13 mouse cellular contexts compared by ENCODE assay signal in the genomic region with DNA sequence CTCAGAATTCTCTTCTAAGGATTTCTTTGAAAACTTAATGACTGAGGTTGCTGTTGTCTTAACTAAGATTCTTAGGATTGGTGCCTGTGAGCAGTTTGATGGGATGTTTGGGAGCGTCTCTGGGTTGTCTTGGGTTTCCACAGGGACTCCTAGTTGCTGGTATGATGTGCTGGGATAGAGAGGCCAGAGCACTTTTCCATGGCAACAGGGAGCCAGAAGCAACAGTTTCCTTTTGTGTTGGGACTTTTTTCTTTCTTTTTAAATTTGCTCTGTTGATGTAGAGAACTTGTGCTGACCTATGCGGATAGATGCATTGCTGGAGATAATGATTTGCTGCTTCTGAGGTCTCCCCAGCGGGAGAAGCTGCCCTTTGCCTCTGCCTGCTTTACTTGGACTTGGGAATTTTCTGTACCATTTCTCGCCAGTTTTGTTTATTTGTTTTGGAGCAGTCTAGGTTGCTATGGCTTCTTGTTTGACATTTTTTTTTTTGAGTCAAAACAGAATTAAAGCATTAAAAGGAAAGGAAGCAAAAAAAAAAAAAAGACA. TPM values are rescaled to one million over a fixed set of nuclear protein-coding genes. Genes with fewer than 3 reads are reported as not detected.
DNase-seq lines count a peak whose midpoint lies in the region; ATAC-seq and TF ChIP-seq lines count a peak whose summit lies in the region.
"Had no signal": no experiment of that assay in that cellular context is flagged by ENCODE, and none has a peak within 500 bp of the region (broad histone marks: within the 10 kb centered on the region; RNA-seq: fewer than 3 reads in every experiment).

No protein-coding gene starts in this region.

- no peak overlapping the region for H3K9ac ChIP-seq in lung, postnatal 0 days (replicated peaks; ENCODE audit: low read depth)
- no peak overlapping the region for H3K9ac ChIP-seq in hindbrain, embryonic 14.5 days
- no peak overlapping the region for H3K9ac ChIP-seq in heart, embryonic 12.5 days
- H3K9ac ChIP-seq: liver, embryonic 12.5 days had no signal

- H3K27ac ChIP-seq in lung, postnatal 0 days (ENCODE audit: low read length): no peak overlapping the region
- no peak overlapping the region; the same call in 1 of the 2 replicates for H3K27ac ChIP-seq in hindbrain, embryonic 14.5 days
- H3K27ac ChIP-seq in heart, embryonic 12.5 days (ENCODE audit: poor library complexity, severe bottlenecking): no peak overlapping the region
- H3K27ac ChIP-seq: liver, embryonic 12.5 days had no signal

- WGBS in lung, postnatal 0 days: 46% methylated on average over 4 of the region's 4 CpGs
- WGBS in hindbrain, embryonic 14.5 days: 32% methylated on average over 4 of the region's 4 CpGs
- 54% methylated on average over 4 of the region's 4 CpGs for WGBS in heart, embryonic 12.5 days

- TF ChIP-seq EP300 in lung, postnatal 0 days (IDR thresholded peaks at IDR 0.05): no peak

- ATAC-seq in lung, postnatal 0 days: peak; percentile 50
- no peak for ATAC-seq in hindbrain, embryonic 14.5 days (ENCODE audit: low FRiP score)
- ATAC-seq in heart, embryonic 12.5 days (ENCODE audit: insufficient number of reproducible peaks, low FRiP score): no peak
- ATAC-seq: liver, embryonic 12.5 days had no signal

- no peaks in the 10 kb centered on the region for H3K9me3 ChIP-seq in lung, postnatal 0 days (ENCODE audit: low read length)
- no peaks in the 10 kb centered on the region for H3K9me3 ChIP-seq in hindbrain, embryonic 14.5 days (ENCODE audit: control insufficient read depth, low read length)
- H3K9me3 ChIP-seq in heart, embryonic 12.5 days (replicated peaks): no peaks in the 10 kb centered on the region
- H3K9me3 ChIP-seq: liver, embryonic 12.5 days had no signal

- H3K27me3 ChIP-seq in lung, postnatal 0 days (replicated peaks; ENCODE audit: insufficient read depth, low read length): no peaks in the 10 kb centered on the region
- H3K27me3 ChIP-seq in hindbrain, embryonic 14.5 days (ENCODE audit: control insufficient read depth, insufficient read depth, low read length): no peaks in the 10 kb centered on the region
- peaks cover 8% of the 10 kb centered on the region; the same call in 1 of the 2 replicates for H3K27me3 ChIP-seq in heart, embryonic 12.5 days (replicated peaks)

- H3K4me2 ChIP-seq in lung, postnatal 0 days (replicated peaks; ENCODE audit: low read depth, low read length): no peak overlapping the region
- peak overlapping the region; percentile 42 for H3K4me2 ChIP-seq in hindbrain, embryonic 14.5 days (replicated peaks)
- no peak overlapping the region for H3K4me2 ChIP-seq in heart, embryonic 12.5 days
- H3K4me2 ChIP-seq: liver, embryonic 12.5 days had no signal

- H3K36me3 ChIP-seq in lung, postnatal 0 days (ENCODE audit: insufficient read depth, low read length): no peaks in the 10 kb centered on the region
- no peaks in the 10 kb centered on the region for H3K36me3 ChIP-seq in hindbrain, embryonic 14.5 days (replicated peaks; ENCODE audit: control insufficient read depth, insufficient read depth)
- H3K36me3 ChIP-seq in heart, embryonic 12.5 days: no peaks in the 10 kb centered on the region
- H3K36me3 ChIP-seq: liver, embryonic 12.5 days had no signal

- no peaks in the 10 kb centered on the region for H3K4me1 ChIP-seq in lung, postnatal 0 days (ENCODE audit: insufficient read depth, low read depth, low read length)
- peaks cover 5% of the 10 kb centered on the region; the same call in 1 of the 2 replicates for H3K4me1 ChIP-seq in hindbrain, embryonic 14.5 days (replicated peaks; ENCODE audit: control insufficient read depth, insufficient read depth, low read length)
- H3K4me1 ChIP-seq in heart, embryonic 12.5 days (replicated peaks): no peaks in the 10 kb centered on the region
- H3K4me1 ChIP-seq: liver, embryonic 12.5 days had no signal

- TF ChIP-seq CTCF in lung, postnatal 0 days (IDR thresholded peaks at IDR 0.05): no peak

- DNase-seq in lung, postnatal 0 days (ENCODE audit: low spot score): peak; percentile 24
- no peak for DNase-seq in lung, postnatal 14 days
- DNase-seq in hindbrain, embryonic 14.5 days (ENCODE audit: low spot score): peak; percentile 27
- DNase-seq in kidney, postnatal 25 days: peak; percentile 31 to 72
- DNase-seq in testis, postnatal 14 days (ENCODE audit: low spot score): peak; percentile 7
- DNase-seq in adrenal gland, postnatal 14 days: no peak
- DNase-seq in cerebellum, postnatal 10 days: no peak

- H3K4me3 ChIP-seq in lung, postnatal 0 days (ENCODE audit: low read depth, low read length): no peak overlapping the region
- H3K4me3 ChIP-seq in hindbrain, embryonic 14.5 days (replicated peaks; ENCODE audit: low read length): no peak overlapping the region
- H3K4me3 ChIP-seq in heart, embryonic 12.5 days: no peak overlapping the region
- H3K4me3 ChIP-seq: liver, embryonic 12.5 days had no signal

RNA-seq across cellular contexts. Expression of a gene that starts 0.7 kb away (rescaled TPM):
- polyA plus RNA-seq in lung, postnatal 0 days (2015; fragmentation: Nextera tagmentation; extraction: Ambion mirVana): 2.5 TPM in 2 replicates
- 4.1 and 5.5 TPM in 2 replicates for polyA plus RNA-seq in hindbrain, embryonic 14.5 days (2014; fragmentation: Nextera tagmentation; extraction: Ambion mirVana)
- total RNA-seq in adrenal gland, postnatal 14 days (2021): 1.5 and 2.1 TPM in 2 replicates
- polyA plus RNA-seq in heart, embryonic 12.5 days (2016; fragmentation: Nextera tagmentation; extraction: Ambion mirVana): 0.14 and 0.28 TPM in 2 replicates
- total RNA-seq: megakaryocyte, adult 5-6 weeks had no signal

RNA-seq across cellular contexts. Expression of a gene that starts 28.7 kb away (rescaled TPM):
- 11.0 TPM in 2 replicates for polyA plus RNA-seq in lung, postnatal 0 days (2015; fragmentation: Nextera tagmentation; extraction: Ambion mirVana)
- polyA plus RNA-seq in hindbrain, embryonic 14.5 days (2014; fragmentation: Nextera tagmentation; extraction: Ambion mirVana): 16.6 and 16.7 TPM in 2 replicates
- total RNA-seq in adrenal gland, postnatal 14 days (2021): 33.4 and 37.0 TPM in 2 replicates
- polyA plus RNA-seq in heart, embryonic 12.5 days (2016; fragmentation: Nextera tagmentation; extraction: Ambion mirVana): 13.2 and 13.8 TPM in 2 replicates

RNA-seq across cellular contexts. Expression of a gene that starts 47.7 kb away (rescaled TPM):
- not detected in 2 replicates for polyA plus RNA-seq in lung, postnatal 0 days (2015; fragmentation: Nextera tagmentation; extraction: Ambion mirVana)
- polyA plus RNA-seq in hindbrain, embryonic 14.5 days (2014; fragmentation: Nextera tagmentation; extraction: Ambion mirVana): 0.20 and 0.23 TPM in 2 replicates
- total RNA-seq in adrenal gland, postnatal 14 days (2021): not detected in 2 replicates
- polyA plus RNA-seq in heart, embryonic 12.5 days (2016; fragmentation: Nextera tagmentation; extraction: Ambion mirVana): 0.08 TPM in 1 of 2 replicates, not detected in the other
- total RNA-seq: layer of hippocampus, adult 8-10 months; megakaryocyte, adult 5-6 weeks had no signal
- polyA plus RNA-seq: heart, embryonic 14.5 days; stomach, embryonic 14.5 days had no signal

Comparison
In these comparisons a context has a peak if more than half of its experiments do, and no peak if none do; other contexts are left out.
1. DNase-seq: peak in lung, postnatal 0 days (single experiment), hindbrain, embryonic 14.5 days (single experiment), kidney, postnatal 25 days (2 of 2) and testis, postnatal 14 days (single experiment); none in lung, postnatal 14 days (single experiment), adrenal gland, postnatal 14 days (single experiment) and cerebellum, postnatal 10 days (0 of 2).